Comparison of ENCODE assay signal across 21 mouse cellular contexts in genomic region chr8:123233760-123234159, GRCm38 (mm10). TPM values are rescaled to one million over a fixed set of nuclear protein-coding genes. Genes with fewer than 3 reads are reported as not detected.
DNase-seq lines count a peak whose midpoint lies in the region; ATAC-seq and TF ChIP-seq lines count a peak whose summit lies in the region.
"Had no signal": no experiment of that assay in that cellular context is flagged by ENCODE, and none has a peak within 500 bp of the region (broad histone marks: within the 10 kb centered on the region; RNA-seq: fewer than 3 reads in every experiment).

No protein-coding gene starts in this region.

- 0 out of 2 replicates have a peak overlapping the region, but pooled peaks have one; percentile 29 for H3K9ac ChIP-seq in hindbrain, embryonic 13.5 days
- no peak overlapping the region for H3K9ac ChIP-seq in hindbrain, embryonic 16.5 days (ENCODE audit: low read depth, low read length)
- H3K9ac ChIP-seq in liver, adult 2 months (ENCODE audit: low read depth, low read length): peak overlapping the region; percentile 7; the same call in 1 of the 2 replicates
- H3K9ac ChIP-seq in intestine, embryonic 15.5 days: no peak overlapping the region
- H3K9ac ChIP-seq: heart, embryonic 15.5 days; hindbrain, embryonic 15.5 days had no signal

- H3K27me3 ChIP-seq in hindbrain, embryonic 13.5 days: peaks cover 45% of the 10 kb centered on the region
- 0 out of 2 replicates have a peak, but pooled peaks cover 2% of the 10 kb centered on the region for H3K27me3 ChIP-seq in hindbrain, embryonic 16.5 days (replicated peaks; ENCODE audit: control insufficient read depth, insufficient read depth, low read length)
- H3K27me3 ChIP-seq in liver, adult 2 months (ENCODE audit: control insufficient read depth, insufficient read depth, low read length): no peaks in the 10 kb centered on the region
- H3K27me3 ChIP-seq in limb, embryonic 10.5 days (ENCODE audit: low read depth, poor library complexity, severe bottlenecking): peaks cover 58% of the 10 kb centered on the region
- H3K27me3 ChIP-seq in intestine, embryonic 15.5 days (replicated peaks): peaks cover 22% of the 10 kb centered on the region

- H3K4me2 ChIP-seq in hindbrain, embryonic 13.5 days: no peak overlapping the region
- H3K4me2 ChIP-seq in hindbrain, embryonic 16.5 days (ENCODE audit: low read length): no peak overlapping the region
- H3K4me2 ChIP-seq in intestine, embryonic 15.5 days (replicated peaks): no peak overlapping the region
- H3K4me2 ChIP-seq: heart, embryonic 11.5 days; heart, embryonic 15.5 days had no signal

- ATAC-seq in hindbrain, embryonic 13.5 days (ENCODE audit: low FRiP score): no peak
- no peak for ATAC-seq in hindbrain, embryonic 16.5 days
- ATAC-seq in intestine, embryonic 15.5 days: no peak
- ATAC-seq: forebrain, embryonic 14.5 days had no signal

- 83% methylated on average over 11 of the region's 11 CpGs for WGBS in hindbrain, embryonic 13.5 days
- 75% methylated on average over 11 of the region's 11 CpGs for WGBS in hindbrain, embryonic 16.5 days
- 80% methylated on average over 11 of the region's 11 CpGs for WGBS in liver, adult 2 months
- 78% methylated on average over 11 of the region's 11 CpGs for WGBS in limb, embryonic 10.5 days
- WGBS in intestine, embryonic 15.5 days: 81% methylated on average over 11 of the region's 11 CpGs

- no peak overlapping the region for H3K4me3 ChIP-seq in hindbrain, embryonic 13.5 days
- H3K4me3 ChIP-seq in hindbrain, embryonic 16.5 days (ENCODE audit: low read length): no peak overlapping the region
- no peak overlapping the region for H3K4me3 ChIP-seq in liver, adult 2 months (ENCODE audit: insufficient read depth, low read depth, low read length)
- H3K4me3 ChIP-seq in cortical plate, adult 2 months (ENCODE audit: insufficient read depth, low read length): peak overlapping the region; percentile 89
- H3K4me3 ChIP-seq in limb, embryonic 10.5 days: 0 out of 2 replicates have a peak overlapping the region, but pooled peaks have one; percentile 8
- H3K4me3 ChIP-seq in intestine, embryonic 15.5 days (replicated peaks): no peak overlapping the region
- H3K4me3 ChIP-seq: heart, adult 2 months; heart, embryonic 15.5 days; hindbrain, embryonic 15.5 days had no signal

- H3K27ac ChIP-seq in hindbrain, embryonic 13.5 days: no peak overlapping the region
- H3K27ac ChIP-seq in hindbrain, embryonic 16.5 days (ENCODE audit: low read depth, low read length): no peak overlapping the region
- no peak overlapping the region for H3K27ac ChIP-seq in liver, adult 2 months (replicated peaks; ENCODE audit: insufficient read depth, low read depth, low read length)
- peak overlapping the region; percentile 22 for H3K27ac ChIP-seq in cortical plate, adult 2 months (ENCODE audit: insufficient read depth, low read length)
- no peak overlapping the region for H3K27ac ChIP-seq in limb, embryonic 10.5 days
- no peak overlapping the region for H3K27ac ChIP-seq in intestine, embryonic 15.5 days
- H3K27ac ChIP-seq: heart, adult 2 months; heart, embryonic 15.5 days; hindbrain, embryonic 10.5 days; hindbrain, embryonic 15.5 days had no signal

- peaks cover 14% of the 10 kb centered on the region for H3K36me3 ChIP-seq in hindbrain, embryonic 13.5 days
- H3K36me3 ChIP-seq in hindbrain, embryonic 16.5 days (ENCODE audit: control insufficient read depth, insufficient read depth, low read length): no peaks in the 10 kb centered on the region
- no peaks in the 10 kb centered on the region for H3K36me3 ChIP-seq in liver, adult 2 months (ENCODE audit: control insufficient read depth, insufficient read depth, low read length)
- H3K36me3 ChIP-seq in limb, embryonic 10.5 days: peaks cover 19% of the 10 kb centered on the region
- H3K36me3 ChIP-seq in intestine, embryonic 15.5 days: no peaks in the 10 kb centered on the region
- H3K36me3 ChIP-seq: hindbrain, embryonic 15.5 days had no signal

- no peak for DNase-seq in liver, adult 2 months (ENCODE audit: extremely low read depth, low read depth, low spot score)
- no peak for DNase-seq in liver
- DNase-seq in limb, embryonic 10.5 days (ENCODE audit: low spot score): no peak
- no peak for DNase-seq in kidney, postnatal 10 days
- DNase-seq: adrenal gland, adult 8-10 months; adrenal gland, postnatal 36 days; cerebellum, adult 11 months; cerebellum, adult 9-10 months; cerebellum, postnatal 25 days; heart, adult 2 months; heart, postnatal 14 days had no signal

- TF ChIP-seq CTCF in liver, adult 2 months (IDR thresholded peaks at IDR 0.05; ENCODE audit: low read depth, low read length): no peak
- no peak for TF ChIP-seq CTCF in cortical plate, adult 2 months (IDR thresholded peaks at IDR 0.05; ENCODE audit: extremely low read depth, insufficient read depth, low read length)

- peaks cover 34% of the 10 kb centered on the region for H3K4me1 ChIP-seq in hindbrain, embryonic 13.5 days (replicated peaks)
- H3K4me1 ChIP-seq in hindbrain, embryonic 16.5 days (ENCODE audit: control insufficient read depth, insufficient read depth, low read depth, low read length): peaks cover 16% of the 10 kb centered on the region
- peaks cover 17% of the 10 kb centered on the region for H3K4me1 ChIP-seq in liver, adult 2 months (ENCODE audit: control insufficient read depth, insufficient read depth, low read length)
- H3K4me1 ChIP-seq in cortical plate, adult 2 months (ENCODE audit: control insufficient read depth, insufficient read depth, low read length): peaks cover 2% of the 10 kb centered on the region
- H3K4me1 ChIP-seq in limb, embryonic 10.5 days: peaks cover 27% of the 10 kb centered on the region
- H3K4me1 ChIP-seq in intestine, embryonic 15.5 days (replicated peaks): peaks cover 18% of the 10 kb centered on the region

- H3K79me2 ChIP-seq in liver, adult 2 months (ENCODE audit: control insufficient read depth, insufficient read depth, low read length): peaks cover 5% of the 10 kb centered on the region; the same call in 1 of the 2 replicates

- no peaks in the 10 kb centered on the region for H3K9me3 ChIP-seq in hindbrain, embryonic 13.5 days
- H3K9me3 ChIP-seq in hindbrain, embryonic 16.5 days (ENCODE audit: control insufficient read depth, low read length): no peaks in the 10 kb centered on the region
- no peaks in the 10 kb centered on the region for H3K9me3 ChIP-seq in limb, embryonic 10.5 days (replicated peaks)
- H3K9me3 ChIP-seq in intestine, embryonic 15.5 days: no peaks in the 10 kb centered on the region
- H3K9me3 ChIP-seq: G1E; heart, embryonic 15.5 days; hindbrain, embryonic 10.5 days; hindbrain, embryonic 15.5 days had no signal

- TF ChIP-seq POLR2A in liver, adult 2 months (IDR thresholded peaks at IDR 0.05; ENCODE audit: extremely low read depth, insufficient read depth, low read length): no peak
- no peak for TF ChIP-seq POLR2A in cortical plate, adult 2 months (IDR thresholded peaks at IDR 0.05; ENCODE audit: extremely low read depth, insufficient read depth, low read length)

RNA-seq across cellular contexts. Expression of gene Spata2l, which starts 2.3 kb away (rescaled TPM):
- polyA plus RNA-seq in hindbrain, embryonic 13.5 days (2015; fragmentation: Nextera tagmentation; extraction: Ambion mirVana): 4.1 and 4.4 TPM in 2 replicates
- polyA plus RNA-seq in hindbrain, embryonic 16.5 days (2015; fragmentation: Nextera tagmentation; extraction: Ambion mirVana): 13.0 and 13.8 TPM in 2 replicates
- 16.8 and 18.1 TPM in 2 replicates for total RNA-seq in liver, adult 2 months (2014; rRNA removed)
- polyA plus RNA-seq in liver, adult 2 months (2012; rRNA removed): 27.3 and 41.2 TPM in 2 replicates
- 59.6 and 69.8 TPM in 2 replicates for polyA plus RNA-seq in cortical plate, adult 2 months (2012; rRNA removed)
- 0.75 and 1.6 TPM in 2 replicates for polyA plus RNA-seq in limb, embryonic 10.5 days (2016; fragmentation: Nextera tagmentation; extraction: Ambion mirVana)
- 5.4 and 5.5 TPM in 2 replicates for polyA plus RNA-seq in intestine, embryonic 15.5 days (2015; fragmentation: Nextera tagmentation; extraction: Ambion mirVana)

RNA-seq across cellular contexts. Expression of gene Cdk10, which starts 9.1 kb away (rescaled TPM):
- 44.0 and 46.9 TPM in 2 replicates for polyA plus RNA-seq in hindbrain, embryonic 13.5 days (2015; fragmentation: Nextera tagmentation; extraction: Ambion mirVana)
- polyA plus RNA-seq in hindbrain, embryonic 16.5 days (2015; fragmentation: Nextera tagmentation; extraction: Ambion mirVana): 47.2 and 53.3 TPM in 2 replicates
- total RNA-seq in liver, adult 2 months (2014; rRNA removed): 16.9 and 18.2 TPM in 2 replicates
- 29.8 and 45.1 TPM in 2 replicates for polyA plus RNA-seq in liver, adult 2 months (2012; rRNA removed)
- polyA plus RNA-seq in cortical plate, adult 2 months (2012; rRNA removed): 165 and 187 TPM in 2 replicates
- 33.6 and 34.7 TPM in 2 replicates for polyA plus RNA-seq in limb, embryonic 10.5 days (2016; fragmentation: Nextera tagmentation; extraction: Ambion mirVana)
- polyA plus RNA-seq in intestine, embryonic 15.5 days (2015; fragmentation: Nextera tagmentation; extraction: Ambion mirVana): 24.2 and 25.4 TPM in 2 replicates

RNA-seq across cellular contexts. Expression of gene Zfp276, which starts 20.2 kb away (rescaled TPM):
- polyA plus RNA-seq in hindbrain, embryonic 13.5 days (2015; fragmentation: Nextera tagmentation; extraction: Ambion mirVana): 24.3 and 26.0 TPM in 2 replicates
- 22.4 and 25.2 TPM in 2 replicates for polyA plus RNA-seq in hindbrain, embryonic 16.5 days (2015; fragmentation: Nextera tagmentation; extraction: Ambion mirVana)
- total RNA-seq in liver, adult 2 months (2014; rRNA removed): 21.3 and 26.3 TPM in 2 replicates
- polyA plus RNA-seq in liver, adult 2 months (2012; rRNA removed): 17.7 and 24.5 TPM in 2 replicates
- polyA plus RNA-seq in cortical plate, adult 2 months (2012; rRNA removed): 28.4 and 30.9 TPM in 2 replicates
- 23.9 and 27.9 TPM in 2 replicates for polyA plus RNA-seq in limb, embryonic 10.5 days (2016; fragmentation: Nextera tagmentation; extraction: Ambion mirVana)
- 18.2 and 18.4 TPM in 2 replicates for polyA plus RNA-seq in intestine, embryonic 15.5 days (2015; fragmentation: Nextera tagmentation; extraction: Ambion mirVana)

RNA-seq across cellular contexts. Expression of gene Vps9d1, which starts 20.4 kb away (rescaled TPM):
- polyA plus RNA-seq in hindbrain, embryonic 13.5 days (2015; fragmentation: Nextera tagmentation; extraction: Ambion mirVana): 51.1 and 52.9 TPM in 2 replicates
- polyA plus RNA-seq in hindbrain, embryonic 16.5 days (2015; fragmentation: Nextera tagmentation; extraction: Ambion mirVana): 61.4 and 63.2 TPM in 2 replicates
- total RNA-seq in liver, adult 2 months (2014; rRNA removed): 5.6 and 6.6 TPM in 2 replicates
- polyA plus RNA-seq in liver, adult 2 months (2012; rRNA removed): 40.9 and 48.8 TPM in 2 replicates
- 111 and 112 TPM in 2 replicates for polyA plus RNA-seq in cortical plate, adult 2 months (2012; rRNA removed)
- polyA plus RNA-seq in limb, embryonic 10.5 days (2016; fragmentation: Nextera tagmentation; extraction: Ambion mirVana): 19.0 and 26.7 TPM in 2 replicates
- polyA plus RNA-seq in intestine, embryonic 15.5 days (2015; fragmentation: Nextera tagmentation; extraction: Ambion mirVana): 15.3 and 18.4 TPM in 2 replicates

RNA-seq across cellular contexts. Expression of gene Spata33, which starts 21.1 kb away (rescaled TPM):
- 7.8 and 8.4 TPM in 2 replicates for polyA plus RNA-seq in hindbrain, embryonic 13.5 days (2015; fragmentation: Nextera tagmentation; extraction: Ambion mirVana)
- polyA plus RNA-seq in hindbrain, embryonic 16.5 days (2015; fragmentation: Nextera tagmentation; extraction: Ambion mirVana): 7.0 and 7.1 TPM in 2 replicates
- total RNA-seq in liver, adult 2 months (2014; rRNA removed): 0.28 and 0.34 TPM in 2 replicates
- polyA plus RNA-seq in liver, adult 2 months (2012; rRNA removed): 0.13 and 0.61 TPM in 2 replicates
- 8.4 and 9.7 TPM in 2 replicates for polyA plus RNA-seq in cortical plate, adult 2 months (2012; rRNA removed)
- 3.1 and 6.2 TPM in 2 replicates for polyA plus RNA-seq in limb, embryonic 10.5 days (2016; fragmentation: Nextera tagmentation; extraction: Ambion mirVana)
- 1.8 and 2.3 TPM in 2 replicates for polyA plus RNA-seq in intestine, embryonic 15.5 days (2015; fragmentation: Nextera tagmentation; extraction: Ambion mirVana)

Comparison
In these comparisons a context has a peak if more than half of its experiments do, and no peak if none do; other contexts are left out.
1. H3K9ac ChIP-seq: peak in hindbrain, embryonic 13.5 days (single experiment) and liver, adult 2 months (single experiment); none in hindbrain, embryonic 16.5 days (single experiment) and intestine, embryonic 15.5 days (single experiment).
2. H3K4me3 ChIP-seq: peak in cortical plate, adult 2 months (single experiment) and limb, embryonic 10.5 days (single experiment); none in hindbrain, embryonic 13.5 days (single experiment), hindbrain, embryonic 16.5 days (single experiment), liver, adult 2 months (single experiment) and intestine, embryonic 15.5 days (single experiment).